Mouse (Mus musculus) adrenal gland, postnatal 25 days (tissue): ENCODE measurements around the gene Myo16. TPM values are rescaled to one million over a fixed set of nuclear protein-coding genes. Genes with fewer than 3 reads are reported as not detected.

Experiments
- DNase-seq: peaks from one replicate; pipeline ENCODE4 v3.0.0; 2021; ENCODE audit warnings: mixed read lengths
- total RNA-seq: library from RNA; stranded (reverse); gene quantifications from 2 replicates; pipeline ENCODE4 v1.2.3, GENCODE M21; 2021

Gene Myo16
- total RNA-seq, 1 experiment from 2014 or later, result not detected

GRCm38 (mm10) chr8:10479059-10479458, 325.3 kb downstream of the Myo16 start:
- no peak for DNase-seq

GRCm38 (mm10) chr8:10480850-10481249, 327.1 kb downstream of the Myo16 start:
- no peak for DNase-seq

- no peak for DNase-seq
These were observed 328.4 kb downstream of the Myo16 start for GRCm38 (mm10) chr8:10482064-10482463.

GRCm38 (mm10) chr8:10482880-10483279, 329.2 kb downstream of the Myo16 start:
- no peak for DNase-seq

GRCm38 (mm10) chr8:10483841-10484240, 330.1 kb downstream of the Myo16 start:
- DNase-seq, result no peak

- DNase-seq, result no peak
These were observed 336.2 kb downstream of the Myo16 start for GRCm38 (mm10) chr8:10489738-10490419.

- DNase-seq, result no peak
These were observed 336.7 kb downstream of the Myo16 start for GRCm38 (mm10) chr8:10490420-10490784.

- no peak for DNase-seq
These were observed 337.2 kb downstream of the Myo16 start for GRCm38 (mm10) chr8:10490874-10491273.

GRCm38 (mm10) chr8:10499846-10500245, 346.1 kb downstream of the Myo16 start:
- no peak for DNase-seq

- DNase-seq, result no peak
These were observed 346.8 kb downstream of the Myo16 start for GRCm38 (mm10) chr8:10500465-10500864.

GRCm38 (mm10) chr8:10501750-10502149, 348.0 kb downstream of the Myo16 start:
- DNase-seq, result no peak

GRCm38 (mm10) chr8:10512105-10512504, 358.4 kb downstream of the Myo16 start:
- DNase-seq, result no peak

GRCm38 (mm10) chr8:10517381-10517780, 363.7 kb downstream of the Myo16 start:
- no peak for DNase-seq

- no peak for DNase-seq
These were observed 365.6 kb downstream of the Myo16 start for GRCm38 (mm10) chr8:10519276-10519675.

- no peak for DNase-seq
These were observed 367.8 kb downstream of the Myo16 start for GRCm38 (mm10) chr8:10521463-10521862.

- DNase-seq, result no peak
These were observed 372.0 kb downstream of the Myo16 start for GRCm38 (mm10) chr8:10525686-10526085.

GRCm38 (mm10) chr8:10526616-10527015, 372.9 kb downstream of the Myo16 start:
- DNase-seq, result no peak

- no peak for DNase-seq
These were observed 381.0 kb downstream of the Myo16 start for GRCm38 (mm10) chr8:10534619-10535286.

GRCm38 (mm10) chr8:10538319-10538718, 384.6 kb downstream of the Myo16 start:
- no peak for DNase-seq

GRCm38 (mm10) chr8:10539665-10540064, 386.0 kb downstream of the Myo16 start:
- no peak for DNase-seq

- no peak for DNase-seq
These were observed 392.2 kb downstream of the Myo16 start for GRCm38 (mm10) chr8:10545890-10546289.

- no peak for DNase-seq
These were observed 392.8 kb downstream of the Myo16 start for GRCm38 (mm10) chr8:10546519-10546918.

GRCm38 (mm10) chr8:10548003-10548584, 394.4 kb downstream of the Myo16 start:
- no peak for DNase-seq

GRCm38 (mm10) chr8:10549434-10549833, 395.7 kb downstream of the Myo16 start:
- no peak for DNase-seq
